Mouse (Mus musculus) adipose tissue, adult 10 weeks (tissue): ENCODE data around the gene Ddx20. TPM values are rescaled to one million over a fixed set of nuclear protein-coding genes. Genes with fewer than 3 reads are reported as not detected.

Experiments
- polyA plus RNA-seq: library from polyadenylated mRNA; stranded (reverse); fragments of 350-450 nt; fragmentation: Illumina TruSeq; extraction: RNeasy Lipid Tissue Mini Kit (QIAGEN cat#74804); gene quantifications from one replicate; pipeline ENCODE4 v1.2.3, GENCODE M21; 2014; ENCODE audit warnings: low read depth, low replicate concordance

Gene Ddx20
- polyA plus RNA-seq = 14.3 TPM

DNA sequence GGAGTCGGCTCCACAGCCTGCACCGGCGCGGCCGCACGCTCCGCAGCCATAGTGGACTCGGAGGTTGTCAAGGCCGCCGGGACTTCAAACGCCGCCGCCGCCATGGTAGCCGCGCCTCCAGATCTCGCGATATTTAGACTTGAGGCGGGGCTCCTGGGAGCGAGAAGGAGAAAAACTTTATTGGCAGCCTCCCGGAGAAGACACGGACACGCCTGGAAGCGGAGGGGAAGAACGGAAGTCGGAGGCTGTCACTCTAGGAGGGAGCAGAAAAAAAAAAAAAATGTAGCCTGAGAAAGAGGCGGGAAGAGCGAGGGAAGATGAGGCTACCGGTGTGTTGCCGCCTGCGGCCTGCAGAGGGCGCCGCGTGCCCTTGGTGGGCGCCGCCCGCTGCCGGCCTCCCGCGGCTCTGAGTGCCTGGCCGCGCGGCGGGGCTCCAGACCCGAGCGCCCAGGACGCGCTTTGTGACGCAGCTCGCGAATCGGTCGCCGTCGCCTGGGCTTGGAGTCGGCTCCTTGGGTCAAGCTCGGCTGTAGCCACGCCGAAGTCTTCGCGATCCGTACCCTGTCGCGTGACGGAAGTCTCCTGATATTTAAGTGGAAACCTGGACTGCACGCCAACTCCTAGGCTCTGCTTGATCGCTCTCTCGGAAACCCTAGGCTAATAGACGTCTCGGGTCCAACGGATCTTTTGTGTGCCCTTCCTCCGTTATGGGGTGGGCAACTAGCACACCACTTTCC is at the start of gene Ddx20:
Ddx20 (minus strand) TSS at position 251 of the 737 bp plus-strand sequence.

DNA sequence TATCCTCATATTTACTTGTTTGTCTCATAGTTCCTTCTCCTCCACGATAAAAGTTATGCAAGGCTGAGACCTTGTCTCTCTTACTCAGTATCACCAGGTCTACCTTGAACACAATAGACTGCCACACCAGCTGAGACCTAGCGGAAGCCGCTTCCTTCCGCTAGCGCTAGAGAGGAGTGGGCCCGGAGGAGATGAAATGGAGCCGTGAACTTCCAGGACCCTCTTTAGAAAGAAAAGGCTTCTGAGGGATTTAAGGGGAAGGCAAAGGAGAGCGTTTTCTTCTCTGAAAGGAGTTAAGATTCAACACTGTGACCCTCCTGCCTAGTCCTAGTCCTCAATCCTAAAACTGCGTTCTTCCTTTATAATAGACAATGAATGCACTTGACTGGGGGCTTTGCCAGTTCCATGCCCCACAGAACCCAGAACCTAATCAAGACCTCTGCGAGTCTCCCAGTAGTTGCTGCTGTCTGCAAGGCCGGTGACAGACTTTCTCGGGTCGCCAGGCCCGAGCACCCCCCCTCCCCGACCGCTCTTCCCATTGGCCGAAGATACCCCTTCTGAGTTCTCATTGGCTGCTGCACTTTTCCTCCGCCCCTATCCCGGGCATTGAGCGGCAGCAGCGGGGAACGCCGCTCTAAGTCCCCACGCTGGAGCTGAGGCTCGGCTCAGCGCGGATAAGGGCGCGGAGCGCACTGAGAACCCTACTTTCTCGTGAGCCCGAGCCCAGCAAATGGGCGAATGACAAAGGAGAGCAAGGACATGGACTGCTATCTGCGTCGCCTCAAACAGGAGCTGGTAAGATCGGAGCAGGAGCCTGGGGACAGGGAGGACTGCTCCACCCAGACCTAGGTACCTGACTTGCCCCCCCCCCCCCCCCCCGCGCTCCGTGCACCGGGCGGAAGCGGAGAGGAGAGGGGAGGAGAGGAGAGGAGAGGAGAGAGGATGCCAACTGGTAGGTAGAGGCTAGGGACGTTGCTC is 16.9 kb upstream of the Ddx20 start, which contains the start of gene Inka2:
Inka2 (plus strand) TSS at position 569 of the 978 bp plus-strand sequence.

Other genes with a start within 250 kb of the Ddx20 start
- 10.8 TPM for gene Kcnd3, start 235.2 kb downstream of the Ddx20 start, polyA plus RNA-seq
- gene Inka2, start 17.0 kb upstream of the Ddx20 start, polyA plus RNA-seq = 7.0 TPM
- gene Rap1a, start 113.8 kb upstream of the Ddx20 start, polyA plus RNA-seq = 85.0 TPM
- gene Adora3, start 183.3 kb upstream of the Ddx20 start, polyA plus RNA-seq = 0.92 TPM
- 3.3 TPM for gene Tmigd3, start 183.3 kb upstream of the Ddx20 start, polyA plus RNA-seq
- 1.2 TPM for gene I830077J02Rik, start 245.1 kb upstream of the Ddx20 start, polyA plus RNA-seq